Mouse (Mus musculus) neural tube, embryonic 12.5 days (tissue): ENCODE data around the gene Rtn4rl1. TPM values are rescaled to one million over a fixed set of nuclear protein-coding genes. Genes with fewer than 3 reads are reported as not detected.
"Not testable (repeated sequence)": the region's sequence is repeated elsewhere in the genome, so short reads cannot be mapped to it uniquely, and the experiment has no call there.

Source experiments
- ATAC-seq: fragments of 200-750 bp; cut with Nextera tagmentation; 2 replicates; pipeline ENCODE4 v1.8.0; 2017; ENCODE audit warnings: low read depth, mild to moderate bottlenecking, moderate TSS enrichment, moderate library complexity; ENCODE audit not compliant: low FRiP score
- H3K27ac ChIP-seq: fragments of 300-500 bp; sonication (generic); 2 replicates; pipeline ENCODE4 v1.5.1; 2016
- H3K27me3 ChIP-seq: fragments of 300-500 bp; sonication (generic); replicated peaks from 2 replicates; pipeline ENCODE4 v1.6.1; 2016; ENCODE audit warnings: mild to moderate bottlenecking
- H3K36me3 ChIP-seq: fragments of 300-500 bp; sonication (generic); 2 replicates; pipeline ENCODE4 v1.6.1; 2016; ENCODE audit warnings: mild to moderate bottlenecking
- H3K4me1 ChIP-seq: fragments of 300-500 bp; sonication (generic); 2 replicates; pipeline ENCODE4 v1.6.1; 2016
- H3K4me2 ChIP-seq: fragments of 300-500 bp; sonication (generic); replicated peaks from 2 replicates; pipeline ENCODE4 v1.6.1; 2016; ENCODE audit warnings: mild to moderate bottlenecking
- H3K4me3 ChIP-seq: fragments of 300-500 bp; sonication (generic); 2 replicates; pipeline ENCODE4 v1.5.1; 2016
- H3K9ac ChIP-seq: fragments of 300-500 bp; sonication (generic); 2 replicates; pipeline ENCODE4 v1.6.1; 2016; ENCODE audit warnings: mild to moderate bottlenecking
- H3K9me3 ChIP-seq: fragments of 300-500 bp; sonication (generic); 2 replicates; pipeline ENCODE4 v1.6.1; 2016; ENCODE audit warnings: mild to moderate bottlenecking
- WGBS: fragments of 180-500 bp; shearing (Covaris S2); methylation state at CpG from one replicate; pipeline ENCODE4 v1.1.7; 2016; 5-methylcytosine and 5-hydroxymethylcytosine counted together
- polyA plus RNA-seq: library from polyadenylated mRNA; unstranded; fragments of >200 nt; fragmentation: Nextera tagmentation; extraction: Ambion mirVana; gene quantifications from 2 replicates; pipeline ENCODE4 v1.2.1, GENCODE M21; 2016

The Rtn4rl1 gene
- polyA plus RNA-seq, 1 experiment from 2014 or later = 14.5 TPM

DNA sequence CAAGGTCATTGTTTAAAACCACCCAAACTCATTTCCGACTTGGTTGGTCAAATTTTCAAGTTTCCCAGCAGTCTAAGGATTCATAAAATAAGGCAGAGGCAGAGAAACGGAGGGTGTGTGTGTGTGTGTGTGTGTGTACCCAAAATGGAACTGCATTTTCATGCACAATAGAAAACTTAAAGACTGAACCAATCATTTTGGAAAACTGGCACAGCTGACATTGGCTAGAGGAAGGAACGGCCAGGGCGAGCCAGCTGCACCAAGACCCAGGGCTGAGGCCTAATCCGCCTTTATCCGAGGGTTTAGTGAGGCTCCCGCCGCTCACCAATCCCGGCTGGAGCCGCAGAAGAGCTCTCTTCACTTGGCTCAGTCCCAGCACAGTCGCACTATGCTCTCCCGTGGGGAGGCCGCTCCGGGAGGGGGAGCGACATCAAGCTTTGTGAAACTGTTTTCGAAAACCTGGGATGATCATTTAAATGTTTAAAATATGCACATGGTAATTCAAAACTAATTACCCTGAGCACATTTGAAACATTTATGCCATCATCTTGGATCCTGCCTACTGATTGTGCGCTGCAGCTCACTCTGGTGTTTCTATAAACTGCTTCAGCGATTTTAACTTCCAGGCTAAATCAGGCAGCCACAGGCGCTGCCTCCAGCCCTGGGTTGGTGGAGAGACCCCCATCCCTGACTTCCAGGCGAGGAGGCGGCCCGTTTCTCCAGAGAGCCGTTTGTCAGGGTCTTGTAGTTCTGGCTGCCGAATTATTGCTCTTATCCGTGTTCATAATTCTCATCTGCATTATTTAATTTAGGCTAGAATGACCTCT lies 98.0 kb downstream of the Rtn4rl1 start:
- 32% methylated on average over 25 of the region's 25 CpGs for WGBS
- Histone ChIP-seq H3K27ac (no peak overlapping the region), H3K4me2 (peak overlapping the region; percentile 28), H3K4me1 (peaks cover 10% of the 10 kb centered on the region; the same call in 1 of the 2 replicates), H3K9ac (no peak overlapping the region), H3K9me3 (no peaks in the 10 kb centered on the region), H3K36me3 (no peaks in the 10 kb centered on the region), H3K4me3 (no peak overlapping the region), H3K27me3 (peaks cover 16% of the 10 kb centered on the region; the same call in 1 of the 2 replicates)
- peak; percentile 35 for ATAC-seq

DNA sequence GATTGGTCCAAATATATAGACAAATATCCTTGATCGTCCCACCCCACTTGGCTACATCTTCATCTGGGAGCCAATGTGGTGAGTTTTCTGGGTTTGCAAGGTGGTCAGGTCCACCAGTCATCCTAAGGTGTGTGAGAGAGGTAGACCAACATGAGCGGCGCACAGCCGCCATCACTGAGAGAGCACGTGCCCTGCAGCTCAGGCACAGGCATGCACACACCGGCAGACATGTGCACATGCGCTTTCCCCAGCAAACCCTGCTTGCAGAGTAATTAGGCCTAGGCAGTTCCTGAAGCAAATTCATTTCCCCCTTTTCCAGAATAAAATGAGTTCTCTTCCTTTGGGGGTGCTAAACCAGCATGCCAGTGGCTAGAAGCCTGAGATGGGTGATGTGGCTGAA lies 98.7 kb downstream of the Rtn4rl1 start:
- Histone ChIP-seq H3K27ac (no peak overlapping the region), H3K4me2 (no peak overlapping the region), H3K9ac (no peak overlapping the region), H3K36me3 (no peaks in the 10 kb centered on the region), H3K4me3 (no peak overlapping the region), H3K9me3 (no peaks in the 10 kb centered on the region), H3K27me3 (peaks cover 16% of the 10 kb centered on the region; the same call in 1 of the 2 replicates), H3K4me1 (peaks cover 10% of the 10 kb centered on the region; the same call in 1 of the 2 replicates)
- ATAC-seq = no peak
- 82% methylated on average over 7 of the region's 7 CpGs for WGBS

DNA sequence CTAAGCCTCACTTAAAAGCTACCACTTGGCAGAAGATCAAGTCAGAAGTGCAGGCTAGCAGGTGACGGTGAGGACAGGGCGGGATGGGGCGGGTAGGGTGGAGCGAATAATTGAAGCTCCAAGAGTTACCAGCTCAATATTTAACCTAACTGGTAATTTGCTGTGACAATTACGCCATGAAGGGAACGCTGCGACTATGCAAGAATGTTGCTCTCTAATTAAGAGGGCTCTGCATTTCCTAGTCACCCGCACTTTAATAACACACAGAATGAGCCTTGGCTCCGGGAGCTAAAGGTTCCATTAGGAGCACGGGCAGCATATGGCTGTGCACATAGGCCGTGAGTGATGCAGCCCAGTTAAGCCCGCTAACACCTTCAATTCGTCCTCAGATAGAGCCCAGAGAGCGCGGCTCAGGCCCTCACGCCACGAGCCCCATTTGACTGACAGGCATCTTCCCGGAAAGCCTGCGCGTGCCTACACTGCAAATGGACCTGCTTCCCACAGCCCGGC lies 100.3 kb downstream of the Rtn4rl1 start:
- H3K4me1 ChIP-seq = peaks cover 10% of the 10 kb centered on the region; the same call in 1 of the 2 replicates
- H3K9me3 ChIP-seq = no peaks in the 10 kb centered on the region
- H3K9ac ChIP-seq = no peak overlapping the region
- H3K27me3 ChIP-seq = peaks cover 16% of the 10 kb centered on the region; the same call in 1 of the 2 replicates
- H3K4me2 ChIP-seq = peak overlapping the region; percentile 6; the same call in 1 of the 2 replicates
- ATAC-seq = no peak
- WGBS = 50% methylated on average over 21 of the region's 21 CpGs
- no peak overlapping the region for H3K4me3 ChIP-seq
- no peaks in the 10 kb centered on the region for H3K36me3 ChIP-seq
- H3K27ac ChIP-seq = no peak overlapping the region

DNA sequence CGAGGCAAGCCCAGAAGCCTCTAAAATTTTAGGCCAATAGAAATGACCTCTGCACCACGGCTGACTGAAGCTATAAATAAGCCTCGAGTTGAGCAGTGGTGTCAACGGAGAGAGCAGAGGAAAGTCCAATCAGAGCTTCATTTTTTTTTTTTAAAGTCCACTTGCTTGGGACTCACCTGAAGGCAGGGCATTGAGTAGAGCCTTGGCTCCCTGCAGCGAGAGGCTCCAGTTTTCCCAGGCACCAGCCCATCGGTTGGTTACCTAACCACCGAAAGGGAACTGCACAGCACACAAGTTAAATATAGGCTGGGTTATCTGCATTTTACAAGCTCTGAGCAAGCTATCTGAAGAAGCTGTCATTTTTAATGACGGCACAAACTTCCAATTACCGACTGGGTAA lies 101.3 kb downstream of the Rtn4rl1 start:
- Histone ChIP-seq H3K36me3 (peaks cover 3% of the 10 kb centered on the region), H3K9ac (no peak overlapping the region), H3K9me3 (no peaks in the 10 kb centered on the region), H3K27ac (no peak overlapping the region), H3K4me2 (no peak overlapping the region), H3K4me3 (no peak overlapping the region), H3K27me3 (peaks cover 16% of the 10 kb centered on the region; the same call in 1 of the 2 replicates), H3K4me1 (peaks cover 13% of the 10 kb centered on the region; the same call in 1 of the 2 replicates)
- 70% methylated on average over 9 of the region's 9 CpGs for WGBS
- no peak for ATAC-seq

DNA sequence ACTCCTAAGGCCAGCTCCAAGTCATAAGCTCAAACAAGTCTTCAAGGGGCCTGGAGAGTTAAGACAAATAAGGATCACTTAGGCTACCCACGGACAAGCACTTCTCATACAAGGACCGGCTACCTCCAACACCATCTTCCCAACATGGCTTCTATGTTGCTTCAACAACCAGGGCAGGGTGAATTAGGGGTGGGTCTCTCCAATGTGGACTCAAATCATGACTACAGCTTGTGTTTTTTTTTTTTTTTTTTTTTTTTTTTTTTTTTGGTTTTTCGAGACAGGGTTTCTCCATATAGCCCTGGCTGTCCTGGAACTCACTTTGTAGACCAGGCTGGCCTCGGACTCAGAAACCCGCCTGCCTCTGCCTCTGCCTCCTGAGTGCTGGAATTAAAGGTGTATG lies 102.0 kb downstream of the Rtn4rl1 start:
- not testable (repeated sequence) for H3K9me3 ChIP-seq, H3K27ac ChIP-seq, H3K4me2 ChIP-seq, ATAC-seq, H3K4me3 ChIP-seq, H3K9ac ChIP-seq, H3K36me3 ChIP-seq
- Histone ChIP-seq H3K27me3 (peaks cover 16% of the 10 kb centered on the region; the same call in 1 of the 2 replicates), H3K4me1 (peaks cover 14% of the 10 kb centered on the region; the same call in 1 of the 2 replicates)
- 90% methylated on average over 5 of the region's 5 CpGs for WGBS

DNA sequence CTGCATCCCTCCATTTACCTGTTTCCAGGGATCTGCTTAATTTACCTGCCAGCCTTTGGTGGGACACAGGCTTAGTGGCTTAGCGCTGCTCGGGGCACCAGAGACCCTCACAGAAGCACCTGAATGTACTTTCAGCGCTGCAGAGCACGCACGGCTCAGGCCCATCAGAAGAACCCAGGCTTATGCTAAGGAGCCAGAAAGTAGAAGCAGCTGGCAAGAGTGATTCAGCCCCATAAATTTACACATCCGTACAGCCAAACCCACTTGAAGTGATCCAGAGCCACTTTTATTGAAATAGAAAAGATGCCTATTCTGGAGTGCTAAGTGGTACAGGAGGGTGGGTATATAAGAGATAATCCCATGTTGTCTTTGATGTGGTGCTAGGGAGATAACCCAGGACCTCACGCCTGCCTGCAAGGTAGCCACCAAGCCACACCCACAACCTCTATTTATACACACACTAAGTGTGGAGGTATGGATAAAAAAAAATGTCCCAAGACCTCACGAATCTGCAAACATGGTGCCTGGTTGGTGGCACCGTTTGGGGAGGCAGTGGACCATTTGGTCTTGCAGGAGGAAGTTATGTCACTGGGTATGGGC lies 102.9 kb downstream of the Rtn4rl1 start:
- Histone ChIP-seq H3K4me1 (peaks cover 8% of the 10 kb centered on the region; the same call in 1 of the 2 replicates), H3K9me3 (no peaks in the 10 kb centered on the region), H3K27me3 (peaks cover 16% of the 10 kb centered on the region; the same call in 1 of the 2 replicates), H3K9ac (no peak overlapping the region), H3K36me3 (peaks cover 12% of the 10 kb centered on the region), H3K27ac (no peak overlapping the region), H3K4me2 (no peak overlapping the region), H3K4me3 (no peak overlapping the region)
- WGBS = 85% methylated on average over 9 of the region's 9 CpGs
- ATAC-seq = no peak

DNA sequence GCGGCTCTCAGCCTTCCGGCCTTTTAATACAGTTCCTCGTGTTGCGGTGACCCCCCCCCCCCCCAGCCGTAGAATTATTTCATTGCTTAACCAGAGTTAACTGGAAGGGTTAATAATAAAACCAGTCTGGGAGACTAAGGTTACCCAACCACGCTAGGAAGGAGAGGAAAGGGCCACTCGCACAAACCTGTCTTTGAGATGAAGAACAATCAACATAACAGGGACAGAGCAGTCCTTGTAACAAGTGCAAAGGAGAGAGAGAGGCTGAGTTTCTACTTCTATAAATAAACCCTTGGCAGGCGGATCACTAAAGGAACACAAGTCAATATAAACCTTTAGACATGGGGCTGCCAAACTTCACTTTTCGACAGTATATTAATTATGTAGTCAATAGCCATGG lies 104.0 kb downstream of the Rtn4rl1 start:
- H3K4me3 ChIP-seq = no peak overlapping the region
- 78% methylated on average over 9 of the region's 9 CpGs for WGBS
- ATAC-seq = no peak

DNA sequence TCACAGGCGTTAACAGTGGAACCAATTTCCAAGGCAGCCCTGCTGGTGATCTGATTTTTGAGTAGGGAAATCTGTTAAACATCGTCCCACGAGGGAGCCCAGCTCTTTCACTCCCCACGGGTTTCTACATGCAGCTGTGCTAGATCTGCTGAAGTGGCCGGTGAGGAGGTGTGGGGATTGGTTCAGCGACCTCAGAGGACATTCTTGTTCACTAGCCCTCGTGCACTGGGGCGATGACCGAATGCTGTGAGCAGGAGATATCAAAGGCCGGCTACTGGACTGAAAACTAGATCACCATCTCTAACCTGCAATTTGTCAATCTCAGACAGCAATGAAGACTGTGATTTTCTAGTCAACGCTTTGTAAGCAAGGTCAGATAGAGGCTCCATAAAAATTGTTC lies 104.9 kb downstream of the Rtn4rl1 start:
- Histone ChIP-seq H3K4me1 (peaks cover 8% of the 10 kb centered on the region; the same call in 1 of the 2 replicates), H3K27ac (no peak overlapping the region), H3K9me3 (no peaks in the 10 kb centered on the region), H3K4me3 (no peak overlapping the region), H3K36me3 (peaks cover 25% of the 10 kb centered on the region), H3K9ac (no peak overlapping the region), H3K4me2 (no peak overlapping the region), H3K27me3 (0 out of 2 replicates have a peak, but pooled peaks cover under 1% of the 10 kb centered on the region)
- no peak for ATAC-seq
- 59% methylated on average over 11 of the region's 11 CpGs for WGBS

More for the DNA sequence above, 104.0 kb downstream of the Rtn4rl1 start:
- H3K27ac ChIP-seq = no peak overlapping the region
- H3K9me3 ChIP-seq = no peaks in the 10 kb centered on the region
- H3K9ac ChIP-seq = no peak overlapping the region
- H3K4me1 ChIP-seq = peaks cover 8% of the 10 kb centered on the region; the same call in 1 of the 2 replicates
- peaks cover 8% of the 10 kb centered on the region; the same call in 1 of the 2 replicates for H3K27me3 ChIP-seq
- H3K4me2 ChIP-seq = no peak overlapping the region
- peaks cover 18% of the 10 kb centered on the region for H3K36me3 ChIP-seq

DNA sequence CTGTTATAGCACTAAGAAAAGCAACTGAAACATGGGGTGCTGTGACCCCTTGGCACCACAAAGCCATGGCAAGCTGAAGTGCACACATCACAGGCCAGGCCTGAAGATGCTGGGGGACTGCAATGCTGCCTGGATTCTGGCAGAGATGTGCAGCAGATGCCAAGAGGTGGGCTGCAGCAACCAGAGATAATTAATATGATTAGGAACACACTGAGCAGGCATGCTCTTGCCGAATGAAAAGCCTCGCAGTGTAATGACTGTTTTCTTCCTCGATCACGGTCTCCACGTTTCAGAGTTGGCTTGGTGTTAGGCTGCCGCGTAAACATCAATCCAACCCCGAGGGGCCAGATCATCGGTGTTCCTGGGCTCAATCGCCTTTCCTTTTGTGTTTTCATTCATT lies 106.2 kb downstream of the Rtn4rl1 start:
- H3K4me2 ChIP-seq = no peak overlapping the region
- no peak overlapping the region for H3K9ac ChIP-seq
- H3K27me3 ChIP-seq = no peaks in the 10 kb centered on the region
- no peak for ATAC-seq
- H3K4me3 ChIP-seq = no peak overlapping the region
- 81% methylated on average over 10 of the region's 10 CpGs for WGBS
- H3K36me3 ChIP-seq = peaks cover 25% of the 10 kb centered on the region
- no peaks in the 10 kb centered on the region for H3K9me3 ChIP-seq
- peaks cover 4% of the 10 kb centered on the region; the same call in 1 of the 2 replicates for H3K4me1 ChIP-seq
- H3K27ac ChIP-seq = no peak overlapping the region

DNA sequence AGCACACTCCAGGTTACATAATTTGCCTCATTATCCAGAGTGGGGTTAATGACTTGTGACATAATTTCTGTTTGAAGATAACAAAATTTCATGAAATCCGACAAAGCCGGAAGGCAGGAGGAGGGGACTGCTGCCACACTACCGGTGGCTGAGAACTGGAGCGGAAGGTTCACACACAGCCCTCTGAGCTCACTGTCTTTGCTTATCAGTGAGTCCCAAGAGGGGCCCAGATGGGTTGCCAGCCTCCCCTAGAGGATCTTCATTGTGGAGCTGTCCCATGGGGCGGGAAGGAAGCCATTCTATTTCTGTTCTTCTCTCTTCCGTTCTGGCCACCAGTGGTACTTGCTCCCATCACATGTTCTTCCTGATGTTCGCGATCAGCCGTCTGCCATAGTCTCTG lies 107.4 kb downstream of the Rtn4rl1 start:
- Histone ChIP-seq H3K4me3 (no peak overlapping the region), H3K36me3 (peaks cover 30% of the 10 kb centered on the region), H3K9me3 (no peaks in the 10 kb centered on the region), H3K27me3 (no peaks in the 10 kb centered on the region), H3K9ac (no peak overlapping the region), H3K4me2 (no peak overlapping the region), H3K4me1 (peaks cover 4% of the 10 kb centered on the region; the same call in 1 of the 2 replicates), H3K27ac (no peak overlapping the region)
- 91% methylated on average over 9 of the region's 9 CpGs for WGBS
- no peak for ATAC-seq

DNA sequence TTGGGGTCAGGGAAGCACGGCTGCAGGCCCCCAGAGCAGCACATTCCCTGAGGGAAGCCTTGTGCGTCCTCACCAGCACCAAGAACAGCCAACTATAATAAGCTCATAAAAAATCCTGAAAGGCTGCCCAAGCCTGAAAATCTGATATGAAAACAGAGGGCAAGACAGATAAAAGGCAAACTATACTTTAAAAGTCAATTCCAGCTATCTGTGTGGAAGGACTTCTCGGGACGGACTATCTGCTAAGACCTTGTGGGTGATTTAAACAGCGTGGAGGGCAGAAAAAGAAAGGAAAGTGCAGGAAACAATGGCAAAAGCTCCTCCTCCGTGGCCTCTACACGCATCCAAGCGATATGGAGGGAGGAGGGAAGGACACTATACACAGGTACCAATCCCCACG lies 111.2 kb downstream of the Rtn4rl1 start:
- Histone ChIP-seq H3K4me3 (no peak overlapping the region), H3K36me3 (peaks cover 54% of the 10 kb centered on the region), H3K4me2 (no peak overlapping the region), H3K9ac (no peak overlapping the region), H3K27ac (no peak overlapping the region), H3K9me3 (no peaks in the 10 kb centered on the region), H3K4me1 (peaks cover 2% of the 10 kb centered on the region; the same call in 1 of the 2 replicates), H3K27me3 (no peaks in the 10 kb centered on the region)
- ATAC-seq = no peak
- 88% methylated on average over 9 of the region's 9 CpGs for WGBS

DNA sequence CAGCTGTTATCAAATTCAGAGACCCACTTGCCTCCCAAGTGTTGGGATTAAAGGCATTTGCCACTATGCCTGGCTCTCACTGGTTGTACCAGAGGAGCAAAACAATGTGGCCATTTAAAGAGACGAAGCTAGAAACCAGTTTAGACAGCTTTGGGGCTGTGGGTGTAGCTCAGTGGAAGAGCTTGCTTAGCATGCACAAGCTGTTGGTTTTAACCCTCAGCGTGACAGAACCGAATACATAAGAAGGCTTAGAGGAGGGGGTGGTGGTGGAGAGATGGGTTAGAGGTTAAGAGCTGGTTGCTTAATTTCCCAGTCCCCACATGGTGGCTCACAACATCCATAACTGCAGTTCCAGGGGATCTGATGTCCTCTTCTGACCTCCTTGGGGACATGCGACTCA lies 115.1 kb downstream of the Rtn4rl1 start:
- Histone ChIP-seq H3K9ac (no peak overlapping the region), H3K9me3 (no peaks in the 10 kb centered on the region), H3K4me1 (no peaks in the 10 kb centered on the region), H3K4me2 (no peak overlapping the region), H3K27me3 (no peaks in the 10 kb centered on the region), H3K27ac (no peak overlapping the region), H3K4me3 (no peak overlapping the region), H3K36me3 (peaks cover 57% of the 10 kb centered on the region)
- ATAC-seq = no peak
- WGBS = 85% methylated on average over 4 of the region's 4 CpGs
